Mouse (Mus musculus) cortical plate, adult 2 months (tissue): Measurements from ENCODE around the gene Lamc1.

Experiments used
- CTCF ChIP-seq: fragments of 200-500 bp; IDR thresholded peaks from 2 replicates; pipeline ENCODE4 v1.5.1; 2011; ENCODE audit warnings: mild to moderate bottlenecking, control low read depth, low read length; ENCODE audit not compliant: insufficient read depth; ENCODE audit errors: extremely low read depth
- POLR2A ChIP-seq: fragments of 200-500 bp; IDR thresholded peaks from 2 replicates; pipeline ENCODE4 v1.6.1; 2011; ENCODE audit warnings: mild to moderate bottlenecking, low read length, control low read depth; ENCODE audit not compliant: insufficient read depth; ENCODE audit errors: extremely low read depth

DNA sequence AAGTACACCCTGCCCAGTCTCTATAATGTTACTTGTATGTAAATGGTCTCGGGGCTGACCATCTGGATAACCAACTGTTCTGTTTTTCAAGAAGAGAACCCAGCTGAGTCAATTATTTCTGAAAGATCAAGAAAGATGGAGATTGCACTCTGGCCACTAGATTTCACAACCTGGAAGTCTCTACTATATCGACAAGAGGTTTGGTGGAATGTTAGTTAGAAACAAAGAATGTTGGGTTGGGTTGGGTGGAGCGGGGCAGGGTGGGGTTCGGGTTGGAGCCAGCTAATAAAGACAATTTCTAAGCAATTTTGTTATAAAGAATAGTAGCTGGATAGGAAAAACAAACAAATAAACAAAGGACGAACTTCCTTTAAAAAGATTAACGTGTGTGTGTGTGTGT, 62.9 kb downstream of the Lamc1 start:
- TF ChIP-seq CTCF (no peak), POLR2A (no peak)
